Mouse (Mus musculus): ENCODE results near the gene Mtx3. TPM values are rescaled to one million over a fixed set of nuclear protein-coding genes. Genes with fewer than 3 reads are reported as not detected.

The Mtx3 gene
- polyA plus RNA-seq, 1 experiment from 2014 or later = 1.2 TPM

DNA sequence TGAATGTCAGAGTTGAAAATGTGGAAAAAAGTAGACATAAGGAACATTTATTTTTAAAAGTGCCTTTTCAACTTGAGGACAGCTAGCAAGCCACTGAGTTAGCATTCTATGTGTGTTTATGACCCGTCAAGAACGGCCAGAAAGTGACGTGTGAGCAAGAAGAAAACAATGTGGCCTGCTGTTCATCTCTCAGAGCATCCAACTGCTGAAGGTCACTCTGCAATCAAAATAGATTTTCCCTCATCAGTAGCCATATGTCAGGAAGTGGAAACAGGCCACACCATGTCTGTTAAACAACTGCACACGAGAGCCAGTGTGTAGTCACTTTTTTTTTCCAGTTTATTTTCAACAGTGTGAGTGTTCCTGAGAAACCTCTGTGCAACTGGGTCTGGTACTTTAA, 35.0 kb downstream of the Mtx3 start:
- no peak overlapping the region for H3K27ac ChIP-seq (replicated peaks)
- TF ChIP-seq CTCF (IDR thresholded peaks at IDR 0.05; ENCODE audit: low read depth) = no peak
- no peak for TF ChIP-seq EP300 (optimal IDR thresholded peaks at IDR 0.05)
- ATAC-seq (ENCODE audit: low FRiP score, low TSS enrichment) = no peak
- H3K4me2 ChIP-seq (replicated peaks; ENCODE audit: low read depth) = no peak overlapping the region
- H3K9ac ChIP-seq (ENCODE audit: low read length) = no peak overlapping the region
- H3K4me3 ChIP-seq (ENCODE audit: low read depth, low read length) = no peak overlapping the region
- no peaks in the 10 kb centered on the region for H3K27me3 ChIP-seq (ENCODE audit: control insufficient read depth, insufficient read depth, low read length)
- 59% methylated on average over 4 of the region's 4 CpGs for WGBS
- DNase-seq (ENCODE audit: low spot score) = no peak
- H3K9me3 ChIP-seq (ENCODE audit: control insufficient read depth, low read length) = no peaks in the 10 kb centered on the region
- H3K36me3 ChIP-seq (ENCODE audit: control insufficient read depth, insufficient read depth, low read length) = no peaks in the 10 kb centered on the region
- H3K4me1 ChIP-seq (replicated peaks; ENCODE audit: control insufficient read depth, insufficient read depth) = no peaks in the 10 kb centered on the region

DNA sequence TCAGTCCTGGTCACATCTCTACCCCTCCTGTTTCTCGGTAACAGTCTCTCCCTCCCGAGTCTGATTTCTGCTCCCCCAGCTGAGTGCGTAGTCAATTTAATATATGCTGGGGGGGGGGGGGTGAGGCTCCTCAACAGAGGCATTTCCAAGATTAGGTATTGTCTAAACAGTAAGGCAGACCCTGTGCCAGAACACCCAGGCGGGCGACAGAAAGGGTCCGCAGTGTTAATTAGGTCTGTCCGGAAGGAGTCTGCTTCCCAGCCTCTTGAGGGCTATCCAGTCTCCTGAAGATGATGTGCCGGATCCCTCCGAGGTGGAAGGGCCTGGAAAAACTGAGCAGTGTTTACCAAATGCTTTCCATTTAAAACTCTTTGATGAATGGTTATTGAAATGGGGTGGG, 35.4 kb downstream of the Mtx3 start:
- Histone ChIP-seq H3K4me3 (ENCODE audit: low read depth, low read length) (no peak overlapping the region), H3K4me1 (replicated peaks; ENCODE audit: control insufficient read depth, insufficient read depth) (no peaks in the 10 kb centered on the region), H3K4me2 (replicated peaks; ENCODE audit: low read depth) (no peak overlapping the region), H3K9ac (ENCODE audit: low read length) (no peak overlapping the region), H3K36me3 (ENCODE audit: control insufficient read depth, insufficient read depth, low read length) (no peaks in the 10 kb centered on the region), H3K27ac (replicated peaks) (no peak overlapping the region), H3K27me3 (ENCODE audit: control insufficient read depth, insufficient read depth, low read length) (no peaks in the 10 kb centered on the region), H3K9me3 (ENCODE audit: control insufficient read depth, low read length) (no peaks in the 10 kb centered on the region)
- no peak for ATAC-seq (ENCODE audit: low FRiP score, low TSS enrichment)
- 54% methylated on average over 9 of the region's 9 CpGs for WGBS
- no peak for DNase-seq (ENCODE audit: low spot score)
- TF ChIP-seq EP300 (optimal IDR thresholded peaks at IDR 0.05) (no peak), CTCF (IDR thresholded peaks at IDR 0.05; ENCODE audit: low read depth) (no peak)

DNA sequence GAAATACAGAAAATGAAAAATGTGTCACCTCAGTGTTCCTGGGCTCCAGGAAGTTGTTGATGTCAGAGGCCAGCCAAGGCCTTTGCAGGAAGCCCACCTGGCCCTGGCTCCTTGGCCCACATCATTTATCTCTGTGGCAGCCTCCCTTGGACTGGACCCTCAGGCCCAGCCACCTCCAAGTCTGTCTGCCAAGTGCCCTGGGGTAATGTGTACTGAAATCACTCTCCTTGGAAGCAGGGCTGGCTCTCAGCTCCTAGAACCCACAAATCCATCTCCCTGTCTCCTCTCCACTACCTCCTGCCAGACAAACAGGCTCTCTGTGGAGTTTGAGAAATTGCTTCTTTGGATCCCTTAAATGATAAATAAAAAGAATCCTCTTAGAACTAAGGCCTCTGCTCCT, 36.0 kb downstream of the Mtx3 start:
- Histone ChIP-seq H3K27me3 (ENCODE audit: control insufficient read depth, insufficient read depth, low read length) (no peaks in the 10 kb centered on the region), H3K27ac (replicated peaks) (no peak overlapping the region), H3K4me2 (replicated peaks; ENCODE audit: low read depth) (no peak overlapping the region), H3K9ac (ENCODE audit: low read length) (no peak overlapping the region), H3K9me3 (ENCODE audit: control insufficient read depth, low read length) (no peaks in the 10 kb centered on the region), H3K4me1 (replicated peaks; ENCODE audit: control insufficient read depth, insufficient read depth) (no peaks in the 10 kb centered on the region), H3K4me3 (ENCODE audit: low read depth, low read length) (no peak overlapping the region), H3K36me3 (ENCODE audit: control insufficient read depth, insufficient read depth, low read length) (no peaks in the 10 kb centered on the region)
- no peak for TF ChIP-seq EP300 (optimal IDR thresholded peaks at IDR 0.05)
- TF ChIP-seq CTCF (IDR thresholded peaks at IDR 0.05; ENCODE audit: low read depth) = no peak
- DNase-seq (ENCODE audit: low spot score) = no peak
- ATAC-seq (ENCODE audit: low FRiP score, low TSS enrichment) = no peak

DNA sequence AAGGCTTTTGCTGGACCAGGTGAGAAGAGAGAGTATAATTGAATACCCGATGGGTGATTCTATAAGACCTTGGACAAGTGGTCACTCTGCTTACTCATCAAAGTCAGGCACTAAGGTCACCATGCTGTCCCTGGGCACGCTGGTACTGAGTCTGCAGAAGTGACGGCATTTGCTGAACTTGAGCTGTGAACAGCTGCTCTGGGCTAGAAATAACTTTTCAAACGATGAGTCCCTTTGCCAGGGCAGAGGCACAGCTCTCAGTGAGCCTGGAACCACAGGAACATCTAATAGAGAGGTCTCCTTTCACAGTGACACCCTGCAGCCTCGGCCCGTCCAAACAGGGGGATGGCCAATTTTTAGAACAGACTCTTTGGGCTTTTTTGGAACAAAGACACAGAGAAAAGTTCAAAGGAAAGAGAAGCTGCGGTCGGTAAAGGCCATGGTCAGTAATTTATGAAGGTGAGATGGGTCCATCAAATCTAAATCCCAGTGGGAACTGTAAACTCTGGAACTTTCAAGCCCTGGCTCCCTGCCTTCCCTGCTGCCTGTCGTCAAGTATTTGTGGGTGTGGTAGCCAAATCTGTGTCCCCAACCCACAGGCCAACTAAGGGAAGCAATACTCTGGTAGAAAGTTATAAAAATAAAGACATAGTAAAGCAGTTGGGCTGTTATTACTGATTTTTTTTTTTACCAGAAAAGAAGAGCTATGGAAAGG, 37.9 kb downstream of the Mtx3 start:
- no peak for TF ChIP-seq CTCF (IDR thresholded peaks at IDR 0.05; ENCODE audit: low read depth)
- TF ChIP-seq EP300 (optimal IDR thresholded peaks at IDR 0.05) = no peak
- Histone ChIP-seq H3K9me3 (ENCODE audit: control insufficient read depth, low read length) (no peaks in the 10 kb centered on the region), H3K27me3 (ENCODE audit: control insufficient read depth, insufficient read depth, low read length) (no peaks in the 10 kb centered on the region), H3K36me3 (ENCODE audit: control insufficient read depth, insufficient read depth, low read length) (no peaks in the 10 kb centered on the region), H3K27ac (replicated peaks) (no peak overlapping the region), H3K9ac (ENCODE audit: low read length) (no peak overlapping the region), H3K4me1 (replicated peaks; ENCODE audit: control insufficient read depth, insufficient read depth) (no peaks in the 10 kb centered on the region), H3K4me2 (replicated peaks; ENCODE audit: low read depth) (no peak overlapping the region), H3K4me3 (ENCODE audit: low read depth, low read length) (no peak overlapping the region)
- 68% methylated on average over 9 of the region's 9 CpGs for WGBS
- DNase-seq (ENCODE audit: low spot score) = no peak
- no peak for ATAC-seq (ENCODE audit: low FRiP score, low TSS enrichment)

DNA sequence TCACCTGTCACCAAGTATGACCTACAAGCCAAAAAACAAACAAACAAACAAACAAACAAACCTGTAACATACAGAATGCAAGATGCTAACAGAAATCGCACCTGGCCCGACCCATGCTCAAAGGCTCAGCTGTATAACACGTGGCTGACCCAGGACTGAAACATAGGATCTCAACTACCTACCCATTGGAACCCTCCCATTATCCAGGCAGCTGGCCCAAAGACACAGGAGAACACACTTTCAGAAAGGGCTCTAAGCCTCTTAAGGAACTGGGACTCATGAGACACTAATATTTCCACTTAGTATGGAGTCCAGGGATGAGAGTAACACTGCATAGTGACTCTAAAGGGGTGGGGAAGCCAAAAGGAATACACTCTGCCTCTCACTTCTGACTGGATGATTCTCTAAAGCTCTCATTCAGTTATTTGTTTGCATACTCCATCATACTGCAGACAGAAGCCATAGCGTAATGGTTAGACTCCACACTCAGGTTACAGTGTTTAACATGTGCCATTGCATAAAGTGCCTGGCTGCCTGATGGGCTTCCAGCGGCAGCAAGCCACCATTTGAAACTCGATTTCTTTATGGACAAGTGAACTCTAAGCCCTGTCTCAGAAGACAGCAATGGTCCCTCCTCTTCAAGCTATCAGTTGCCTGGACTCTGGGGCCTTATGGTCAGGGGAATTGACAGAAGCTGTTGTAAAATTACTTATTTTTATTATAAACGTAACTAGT, 38.6 kb downstream of the Mtx3 start:
- no peaks in the 10 kb centered on the region for H3K36me3 ChIP-seq (ENCODE audit: control insufficient read depth, insufficient read depth, low read length)
- TF ChIP-seq EP300 (optimal IDR thresholded peaks at IDR 0.05) = no peak
- no peak for TF ChIP-seq CTCF (IDR thresholded peaks at IDR 0.05; ENCODE audit: low read depth)
- no peak overlapping the region for H3K4me3 ChIP-seq (ENCODE audit: low read depth, low read length)
- H3K4me2 ChIP-seq (replicated peaks; ENCODE audit: low read depth) = no peak overlapping the region
- H3K27me3 ChIP-seq (ENCODE audit: control insufficient read depth, insufficient read depth, low read length) = no peaks in the 10 kb centered on the region
- DNase-seq (ENCODE audit: low spot score) = no peak
- ATAC-seq (ENCODE audit: low FRiP score, low TSS enrichment) = no peak
- no peak overlapping the region for H3K9ac ChIP-seq (ENCODE audit: low read length)
- no peaks in the 10 kb centered on the region for H3K9me3 ChIP-seq (ENCODE audit: control insufficient read depth, low read length)
- H3K27ac ChIP-seq (replicated peaks) = no peak overlapping the region
- H3K4me1 ChIP-seq (replicated peaks; ENCODE audit: control insufficient read depth, insufficient read depth) = no peaks in the 10 kb centered on the region
- WGBS = 82% methylated on average over 7 of the region's 7 CpGs

DNA sequence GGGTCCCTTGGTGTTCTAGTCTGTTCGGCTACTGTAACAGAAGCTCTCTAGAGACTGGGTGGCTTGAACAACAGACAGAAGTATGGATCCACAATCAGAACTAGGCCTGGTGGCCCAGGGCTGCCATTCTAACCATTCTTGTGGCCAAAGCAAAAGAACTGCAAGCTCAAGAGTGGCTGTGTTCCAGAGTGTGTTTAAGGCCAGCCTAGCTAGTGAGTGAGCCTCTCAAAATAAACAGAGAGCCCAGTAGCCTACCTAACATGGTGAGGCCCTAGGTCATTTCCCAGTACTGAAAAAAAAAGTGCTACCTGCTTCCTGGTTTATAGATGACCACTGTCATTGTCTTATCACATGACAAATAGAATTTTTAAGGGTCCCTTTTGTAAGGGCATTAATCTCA, 39.6 kb downstream of the Mtx3 start:
- TF ChIP-seq EP300 (optimal IDR thresholded peaks at IDR 0.05) = no peak
- TF ChIP-seq CTCF (IDR thresholded peaks at IDR 0.05; ENCODE audit: low read depth) = no peak
- no peak overlapping the region for H3K27ac ChIP-seq (replicated peaks)
- no peaks in the 10 kb centered on the region for H3K27me3 ChIP-seq (ENCODE audit: control insufficient read depth, insufficient read depth, low read length)
- no peaks in the 10 kb centered on the region for H3K4me1 ChIP-seq (replicated peaks; ENCODE audit: control insufficient read depth, insufficient read depth)
- no peak overlapping the region for H3K9ac ChIP-seq (ENCODE audit: low read length)
- 61% methylated on average over 1 of the region's 1 CpGs for WGBS
- H3K9me3 ChIP-seq (ENCODE audit: control insufficient read depth, low read length) = no peaks in the 10 kb centered on the region
- ATAC-seq (ENCODE audit: low FRiP score, low TSS enrichment) = no peak
- H3K4me3 ChIP-seq (ENCODE audit: low read depth, low read length) = no peak overlapping the region
- no peak for DNase-seq (ENCODE audit: low spot score)
- no peak overlapping the region for H3K4me2 ChIP-seq (replicated peaks; ENCODE audit: low read depth)
- H3K36me3 ChIP-seq (ENCODE audit: control insufficient read depth, insufficient read depth, low read length) = no peaks in the 10 kb centered on the region

Measured in stomach, postnatal 0 days (tissue).